Mouse (Mus musculus): ENCODE data around the gene Nfkb1. TPM values are rescaled to one million over a fixed set of nuclear protein-coding genes. Genes with fewer than 3 reads are reported as not detected.

Nfkb1 gene
- polyA plus RNA-seq, 1 experiment from 2014 or later, result 29.1 TPM

- no peaks in the 10 kb centered on the region for H3K27me3 ChIP-seq (replicated peaks; ENCODE audit: control insufficient read depth, insufficient read depth, low read length)
- H3K4me2 ChIP-seq (ENCODE audit: low read length), result no peak overlapping the region
- ATAC-seq (replicated peaks; ENCODE audit: low FRiP score, low TSS enrichment, low read depth) (no peak), DNase-seq (ENCODE audit: low spot score) (no peak)
- H3K9ac ChIP-seq (ENCODE audit: low read length), result no peak overlapping the region
- no peak overlapping the region for H3K4me3 ChIP-seq (ENCODE audit: low read depth, low read length)
- H3K27ac ChIP-seq (ENCODE audit: low read depth), result no peak overlapping the region
- H3K36me3 ChIP-seq (ENCODE audit: control insufficient read depth, insufficient read depth, low read length), result peaks cover 41% of the 10 kb centered on the region
- no peaks in the 10 kb centered on the region for H3K4me1 ChIP-seq (replicated peaks; ENCODE audit: control insufficient read depth, insufficient read depth, low read length)
- WGBS, result 91% methylated on average over 3 of the region's 3 CpGs
- H3K9me3 ChIP-seq (ENCODE audit: control insufficient read depth, low read length), result no peaks in the 10 kb centered on the region
Observed at GRCm38 (mm10) chr3:135667084-135667483, 24.3 kb downstream of the Nfkb1 start.

GRCm38 (mm10) chr3:135665777-135666259 lies 25.5 kb downstream of the Nfkb1 start:
- H3K4me2 ChIP-seq (ENCODE audit: low read length), result no peak overlapping the region
- 64% methylated on average over 6 of the region's 6 CpGs for WGBS
- H3K27me3 ChIP-seq (replicated peaks; ENCODE audit: control insufficient read depth, insufficient read depth, low read length), result no peaks in the 10 kb centered on the region
- H3K27ac ChIP-seq (ENCODE audit: low read depth), result no peak overlapping the region
- no peaks in the 10 kb centered on the region for H3K4me1 ChIP-seq (replicated peaks; ENCODE audit: control insufficient read depth, insufficient read depth, low read length)
- no peak for DNase-seq (ENCODE audit: low spot score)
- no peak overlapping the region for H3K4me3 ChIP-seq (ENCODE audit: low read depth, low read length)
- no peak overlapping the region for H3K9ac ChIP-seq (ENCODE audit: low read length)
- ATAC-seq (replicated peaks; ENCODE audit: low FRiP score, low TSS enrichment, low read depth), result no peak
- H3K9me3 ChIP-seq (ENCODE audit: control insufficient read depth, low read length), result no peaks in the 10 kb centered on the region
- H3K36me3 ChIP-seq (ENCODE audit: control insufficient read depth, insufficient read depth, low read length), result peaks cover 52% of the 10 kb centered on the region

DNA sequence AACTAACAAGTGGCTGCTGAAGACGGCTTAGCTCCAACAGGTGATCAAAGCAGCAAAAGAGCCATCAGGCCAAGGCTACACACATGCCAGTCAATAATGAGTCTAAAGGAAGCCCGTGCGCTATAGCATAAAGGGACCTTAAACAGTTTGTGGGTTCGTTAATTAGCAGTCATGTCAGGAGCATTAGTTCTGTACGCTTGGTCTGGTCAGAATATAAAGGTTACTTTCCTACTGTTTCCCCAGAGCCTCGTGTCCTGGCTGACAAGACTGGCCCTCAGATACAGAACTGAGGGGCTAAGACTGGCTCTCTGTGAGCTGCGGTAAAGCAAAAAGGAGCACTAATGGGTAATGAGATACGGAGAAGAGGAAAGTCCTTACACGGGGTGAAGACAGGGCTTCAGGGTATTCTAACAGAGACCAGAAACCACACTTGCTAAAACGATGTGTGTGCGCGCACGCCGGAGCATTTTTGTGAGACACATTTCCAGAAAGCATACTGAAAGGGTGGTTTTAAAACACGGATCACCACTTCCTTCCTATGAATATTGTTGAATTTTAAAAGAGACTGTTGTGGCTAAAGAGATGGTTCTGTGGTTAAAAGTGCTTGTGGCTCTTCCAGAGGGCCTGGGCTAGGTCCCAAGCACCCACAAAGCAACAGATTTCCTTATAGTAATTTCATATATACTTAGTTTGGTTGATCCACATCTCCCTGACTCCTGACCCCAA lies 29.0 kb downstream of the Nfkb1 start:
- ATAC-seq (replicated peaks; ENCODE audit: low FRiP score, low TSS enrichment, low read depth), result no peak

GRCm38 (mm10) chr3:135661707-135662106 lies 29.6 kb downstream of the Nfkb1 start:
- H3K4me3 ChIP-seq (ENCODE audit: low read depth, low read length), result no peak overlapping the region
- no peak overlapping the region for H3K4me2 ChIP-seq (ENCODE audit: low read length)
- H3K4me1 ChIP-seq (replicated peaks; ENCODE audit: control insufficient read depth, insufficient read depth, low read length), result no peaks in the 10 kb centered on the region
- no peak overlapping the region for H3K27ac ChIP-seq (ENCODE audit: low read depth)
- no peak overlapping the region for H3K9ac ChIP-seq (ENCODE audit: low read length)
- peaks cover 71% of the 10 kb centered on the region for H3K36me3 ChIP-seq (ENCODE audit: control insufficient read depth, insufficient read depth, low read length)
- ATAC-seq (replicated peaks; ENCODE audit: low FRiP score, low TSS enrichment, low read depth) (no peak), DNase-seq (ENCODE audit: low spot score) (no peak)
- WGBS, result 89% methylated on average over 9 of the region's 9 CpGs
- H3K9me3 ChIP-seq (ENCODE audit: control insufficient read depth, low read length), result no peaks in the 10 kb centered on the region
- H3K27me3 ChIP-seq (replicated peaks; ENCODE audit: control insufficient read depth, insufficient read depth, low read length), result no peaks in the 10 kb centered on the region

More for the DNA sequence above, 29.0 kb downstream of the Nfkb1 start:
- H3K9me3 ChIP-seq (ENCODE audit: control insufficient read depth, low read length), result no peaks in the 10 kb centered on the region
- H3K9ac ChIP-seq (ENCODE audit: low read length), result no peak overlapping the region
- no peak overlapping the region for H3K27ac ChIP-seq (ENCODE audit: low read depth)
- H3K4me1 ChIP-seq (replicated peaks; ENCODE audit: control insufficient read depth, insufficient read depth, low read length), result no peaks in the 10 kb centered on the region
- no peaks in the 10 kb centered on the region for H3K27me3 ChIP-seq (replicated peaks; ENCODE audit: control insufficient read depth, insufficient read depth, low read length)
- H3K36me3 ChIP-seq (ENCODE audit: control insufficient read depth, insufficient read depth, low read length), result peaks cover 77% of the 10 kb centered on the region
- H3K4me2 ChIP-seq (ENCODE audit: low read length), result no peak overlapping the region
- DNase-seq (ENCODE audit: low spot score), result no peak
- H3K4me3 ChIP-seq (ENCODE audit: low read depth, low read length), result no peak overlapping the region
- WGBS, result 94% methylated on average over 15 of the region's 15 CpGs

DNA sequence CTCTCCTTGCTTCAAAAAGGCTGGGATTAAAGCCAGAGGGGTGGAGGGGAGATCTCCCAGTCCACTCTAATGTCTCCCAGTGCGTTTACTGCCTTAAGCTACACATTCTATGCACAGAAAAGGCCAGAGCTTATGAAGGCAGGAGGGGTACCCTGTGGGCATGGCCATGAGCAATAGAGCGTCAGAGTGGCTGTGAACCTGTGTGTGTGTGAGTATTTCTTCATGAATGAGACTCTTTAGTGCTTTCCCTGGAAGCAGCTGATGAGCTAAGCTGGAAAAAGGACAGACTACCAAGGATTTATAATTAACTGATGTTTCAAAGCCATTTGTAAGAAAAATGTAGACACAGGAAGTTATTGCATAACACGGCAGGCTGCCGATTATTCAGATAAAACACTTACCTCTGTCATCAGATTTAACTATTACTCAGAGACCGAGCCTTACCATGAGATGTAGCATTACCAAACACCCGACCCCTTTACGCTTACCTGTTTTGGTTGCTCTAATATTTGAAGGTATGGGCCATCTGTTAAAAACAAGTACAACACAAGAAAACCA lies 32.7 kb downstream of the Nfkb1 start:
- Histone ChIP-seq H3K27me3 (replicated peaks; ENCODE audit: control insufficient read depth, insufficient read depth, low read length) (no peaks in the 10 kb centered on the region), H3K4me1 (replicated peaks; ENCODE audit: control insufficient read depth, insufficient read depth, low read length) (no peaks in the 10 kb centered on the region), H3K4me2 (ENCODE audit: low read length) (no peak overlapping the region), H3K27ac (ENCODE audit: low read depth) (no peak overlapping the region), H3K9ac (ENCODE audit: low read length) (no peak overlapping the region), H3K9me3 (ENCODE audit: control insufficient read depth, low read length) (no peaks in the 10 kb centered on the region), H3K36me3 (ENCODE audit: control insufficient read depth, insufficient read depth, low read length) (peaks cover 62% of the 10 kb centered on the region), H3K4me3 (ENCODE audit: low read depth, low read length) (no peak overlapping the region)
- ATAC-seq (replicated peaks; ENCODE audit: low FRiP score, low TSS enrichment, low read depth) (no peak), DNase-seq (ENCODE audit: low spot score) (no peak)
- WGBS, result 79% methylated on average over 7 of the region's 7 CpGs

GRCm38 (mm10) chr3:135656156-135656555 lies 35.2 kb downstream of the Nfkb1 start:
- H3K27ac ChIP-seq (ENCODE audit: low read depth), result no peak overlapping the region
- no peaks in the 10 kb centered on the region for H3K9me3 ChIP-seq (ENCODE audit: control insufficient read depth, low read length)
- H3K4me2 ChIP-seq (ENCODE audit: low read length), result no peak overlapping the region
- no peaks in the 10 kb centered on the region for H3K4me1 ChIP-seq (replicated peaks; ENCODE audit: control insufficient read depth, insufficient read depth, low read length)
- H3K9ac ChIP-seq (ENCODE audit: low read length), result no peak overlapping the region
- no peaks in the 10 kb centered on the region for H3K27me3 ChIP-seq (replicated peaks; ENCODE audit: control insufficient read depth, insufficient read depth, low read length)
- no peak for ATAC-seq (replicated peaks; ENCODE audit: low FRiP score, low TSS enrichment, low read depth)
- peaks cover 59% of the 10 kb centered on the region for H3K36me3 ChIP-seq (ENCODE audit: control insufficient read depth, insufficient read depth, low read length)
- H3K4me3 ChIP-seq (ENCODE audit: low read depth, low read length), result no peak overlapping the region
- 92% methylated on average over 4 of the region's 4 CpGs for WGBS
- DNase-seq (ENCODE audit: low spot score), result no peak

DNA sequence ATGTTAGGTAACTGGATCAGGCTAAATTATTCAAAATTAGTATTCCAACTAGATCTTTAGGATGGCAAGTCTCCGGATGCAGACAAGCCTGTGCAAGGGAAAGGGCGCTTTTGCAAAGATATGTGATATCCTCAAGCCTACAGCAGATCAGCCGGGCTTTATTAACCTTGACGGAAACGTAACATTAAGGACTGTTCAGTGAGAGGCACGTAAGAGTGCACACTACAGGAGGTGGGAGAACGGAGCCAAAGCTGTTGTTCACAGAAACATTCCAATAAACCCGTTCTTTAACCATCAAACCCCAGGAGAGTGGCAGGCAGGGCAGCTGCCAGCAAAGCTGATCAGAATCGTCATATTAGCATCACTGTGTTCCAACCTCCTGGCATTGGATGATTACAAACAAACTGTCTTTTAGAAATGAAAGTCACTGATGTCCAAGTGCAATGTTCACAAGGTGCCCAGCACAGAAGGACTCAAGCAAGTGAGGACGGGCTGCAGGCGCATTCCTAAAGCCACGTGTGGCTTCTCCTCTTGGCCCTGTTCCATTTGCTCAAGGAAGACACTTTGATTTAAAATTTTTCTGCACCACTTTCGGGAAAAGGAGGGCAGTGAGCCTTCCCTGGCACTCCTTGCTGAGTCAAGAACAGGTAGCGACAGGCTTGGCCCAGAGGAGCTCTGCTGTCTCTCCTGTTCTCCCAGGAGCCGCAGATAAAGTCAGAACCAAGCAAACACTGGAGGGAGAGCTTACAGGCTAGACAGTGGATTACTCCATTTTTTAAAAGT lies 40.4 kb downstream of the Nfkb1 start:
- Histone ChIP-seq H3K4me3 (ENCODE audit: low read depth, low read length) (no peak overlapping the region), H3K9ac (ENCODE audit: low read length) (no peak overlapping the region), H3K27ac (ENCODE audit: low read depth) (no peak overlapping the region), H3K27me3 (replicated peaks; ENCODE audit: control insufficient read depth, insufficient read depth, low read length) (no peaks in the 10 kb centered on the region), H3K4me2 (ENCODE audit: low read length) (no peak overlapping the region), H3K4me1 (replicated peaks; ENCODE audit: control insufficient read depth, insufficient read depth, low read length) (no peaks in the 10 kb centered on the region), H3K9me3 (ENCODE audit: control insufficient read depth, low read length) (no peaks in the 10 kb centered on the region), H3K36me3 (ENCODE audit: control insufficient read depth, insufficient read depth, low read length) (peaks cover 44% of the 10 kb centered on the region)
- WGBS, result 86% methylated on average over 15 of the region's 15 CpGs
- no peak for DNase-seq (ENCODE audit: low spot score)
- no peak for ATAC-seq (replicated peaks; ENCODE audit: low FRiP score, low TSS enrichment, low read depth)

DNA sequence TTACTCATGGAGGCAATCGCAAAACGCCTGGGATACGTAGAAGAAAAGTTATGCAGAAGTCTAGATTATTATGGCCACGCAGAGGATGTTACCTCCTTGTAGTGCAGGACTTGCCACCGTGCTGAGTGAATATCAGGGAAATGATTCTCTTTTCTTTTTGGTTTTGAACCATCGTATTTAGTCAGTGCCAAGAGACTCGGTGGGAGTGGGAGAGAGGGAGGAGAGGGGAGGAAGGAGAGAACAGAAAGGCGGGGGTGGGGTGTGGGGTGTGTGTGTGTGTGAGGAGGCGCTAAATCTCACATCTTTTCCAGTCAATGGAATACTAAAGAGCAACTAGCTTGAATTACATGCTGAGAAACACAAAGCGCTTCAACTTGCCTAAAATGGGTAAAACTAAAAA lies 41.5 kb downstream of the Nfkb1 start:
- Histone ChIP-seq H3K9me3 (ENCODE audit: control insufficient read depth, low read length) (no peaks in the 10 kb centered on the region), H3K4me1 (replicated peaks; ENCODE audit: control insufficient read depth, insufficient read depth, low read length) (no peaks in the 10 kb centered on the region), H3K9ac (ENCODE audit: low read length) (no peak overlapping the region), H3K27me3 (replicated peaks; ENCODE audit: control insufficient read depth, insufficient read depth, low read length) (no peaks in the 10 kb centered on the region), H3K4me3 (ENCODE audit: low read depth, low read length) (no peak overlapping the region), H3K36me3 (ENCODE audit: control insufficient read depth, insufficient read depth, low read length) (peaks cover 43% of the 10 kb centered on the region), H3K27ac (ENCODE audit: low read depth) (no peak overlapping the region), H3K4me2 (ENCODE audit: low read length) (no peak overlapping the region)
- DNase-seq (ENCODE audit: low spot score) (no peak), ATAC-seq (replicated peaks; ENCODE audit: low FRiP score, low TSS enrichment, low read depth) (no peak)
- 80% methylated on average over 10 of the region's 10 CpGs for WGBS

Data from intestine, embryonic 14.5 days (tissue).